Mouse (Mus musculus): ENCODE measurements around the gene Ripor3. TPM values are rescaled to one million over a fixed set of nuclear protein-coding genes. Genes with fewer than 3 reads are reported as not detected.

Gene Ripor3
- polyA plus RNA-seq, 2 experiments from 2014 or later = 0.43 to 0.70 TPM

DNA sequence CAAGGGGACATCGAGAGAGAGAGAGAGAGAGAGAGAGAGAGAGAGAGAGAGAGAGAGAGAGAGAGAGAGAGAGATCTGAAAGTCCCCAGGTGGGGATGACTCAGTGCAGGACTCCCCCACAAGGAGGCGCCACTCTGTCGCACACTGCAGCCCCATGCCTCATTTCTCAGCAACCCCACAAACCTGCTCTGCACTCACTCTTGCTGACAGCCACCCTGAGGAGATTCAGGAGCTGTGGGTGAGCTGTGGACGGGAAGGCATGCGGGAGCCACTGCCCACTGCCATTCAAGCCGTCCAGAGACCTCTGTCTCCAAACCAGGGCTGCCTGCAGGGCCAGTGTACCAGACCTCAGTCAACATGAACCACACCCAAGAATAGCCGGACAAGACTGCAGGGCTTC, 23.7 kb downstream of the Ripor3 start:
- ATAC-seq = peak; percentile 40

DNA sequence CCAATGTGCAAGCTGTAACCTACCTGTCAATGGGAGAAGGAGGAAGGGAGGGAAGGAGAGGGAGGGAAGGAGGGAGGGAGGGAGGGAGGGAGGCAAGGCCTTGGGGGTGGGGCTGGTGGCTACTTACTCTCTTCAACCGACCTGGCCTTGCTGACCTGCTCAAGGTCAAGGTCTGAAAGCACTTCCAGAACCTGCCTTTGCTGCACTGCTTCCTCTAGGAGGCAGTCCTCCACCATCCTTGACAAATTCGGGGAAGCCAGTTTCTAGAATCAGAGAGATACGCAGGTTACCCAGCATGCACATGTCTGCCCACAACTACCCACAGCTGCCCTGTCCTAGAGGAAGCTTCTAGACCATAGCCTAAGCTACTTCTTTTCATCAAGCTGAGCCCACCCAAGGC, 25.5 kb downstream of the Ripor3 start:
- ATAC-seq = no peak

DNA sequence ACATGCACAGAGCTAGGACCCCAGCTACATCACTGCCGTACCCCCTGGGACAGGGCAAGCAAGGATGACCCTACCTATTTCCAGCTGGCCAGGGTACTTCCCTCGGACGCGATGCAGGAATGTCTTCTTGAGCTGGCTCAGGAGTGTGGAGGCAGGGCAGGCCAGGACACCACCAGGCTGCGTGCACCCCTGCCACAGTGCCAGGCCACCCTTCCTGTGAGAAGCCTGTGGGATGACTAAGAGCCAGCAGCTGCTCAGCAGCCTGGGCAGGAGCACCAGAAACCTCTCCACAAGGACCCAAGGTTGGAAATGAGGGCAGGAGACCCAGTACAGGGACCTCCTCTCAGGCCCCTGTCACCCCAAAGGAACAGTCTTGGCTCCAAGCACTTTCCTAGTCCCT, 26.0 kb downstream of the Ripor3 start:
- ATAC-seq = no peak

DNA sequence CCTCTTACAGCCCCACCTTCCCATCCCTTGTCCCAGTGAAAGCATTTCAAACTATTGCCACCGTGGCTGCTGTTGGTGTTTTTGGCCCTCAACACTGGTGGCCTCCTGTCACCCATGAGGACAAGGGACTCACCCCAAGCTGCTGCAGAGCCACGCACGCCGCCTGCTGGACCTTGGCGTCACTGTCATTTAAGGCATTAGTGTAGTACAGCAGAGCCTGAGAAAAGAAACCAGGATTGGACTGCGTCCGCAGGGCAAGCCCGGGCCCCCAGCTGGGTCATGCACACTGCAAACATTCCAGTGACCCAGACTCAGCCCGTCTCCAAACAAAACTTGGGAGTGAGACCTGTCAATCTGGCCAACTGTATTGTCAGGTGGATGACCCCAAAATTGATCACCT, 27.8 kb downstream of the Ripor3 start:
- ATAC-seq = no peak

DNA sequence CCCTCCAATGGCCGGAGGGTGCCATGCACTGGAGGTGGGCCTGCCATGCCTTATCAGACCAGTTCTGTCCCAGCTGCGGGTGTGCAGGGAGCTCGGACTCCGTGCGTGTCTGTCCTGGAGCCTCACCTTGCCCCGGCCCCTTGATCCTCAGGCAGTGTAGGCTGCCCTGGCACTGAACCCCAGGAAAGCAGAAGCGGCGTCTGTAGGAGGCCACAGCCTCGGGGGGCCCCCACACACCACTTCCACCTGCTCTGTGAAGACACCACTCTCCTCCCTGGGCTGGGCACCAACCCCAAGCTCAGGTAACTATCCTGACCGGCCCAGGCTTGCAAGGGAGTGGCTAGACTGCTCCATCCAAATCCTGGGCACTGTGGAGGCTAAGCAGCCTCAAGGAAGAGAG, 30.0 kb downstream of the Ripor3 start:
- ATAC-seq = no peak

DNA sequence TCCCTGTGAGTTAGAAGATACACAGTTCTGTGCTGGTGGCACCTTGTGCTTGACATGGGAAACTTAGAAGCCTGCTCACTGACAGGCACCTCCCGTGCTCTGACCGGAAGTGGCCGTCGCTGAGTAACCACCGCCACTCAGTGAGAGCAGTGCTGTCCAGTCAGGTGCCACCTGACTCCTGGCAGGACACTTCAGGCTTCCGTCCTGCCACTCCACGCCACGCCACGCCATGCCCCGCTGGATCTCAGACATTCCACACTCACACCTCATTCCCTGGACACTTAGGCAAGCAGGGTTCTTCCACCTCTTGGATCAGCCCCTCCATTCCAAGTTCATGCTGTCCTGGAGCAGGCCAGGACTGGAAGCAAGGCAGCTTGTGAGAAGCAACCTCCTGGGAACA, 32.1 kb downstream of the Ripor3 start:
- no peak for ATAC-seq

DNA sequence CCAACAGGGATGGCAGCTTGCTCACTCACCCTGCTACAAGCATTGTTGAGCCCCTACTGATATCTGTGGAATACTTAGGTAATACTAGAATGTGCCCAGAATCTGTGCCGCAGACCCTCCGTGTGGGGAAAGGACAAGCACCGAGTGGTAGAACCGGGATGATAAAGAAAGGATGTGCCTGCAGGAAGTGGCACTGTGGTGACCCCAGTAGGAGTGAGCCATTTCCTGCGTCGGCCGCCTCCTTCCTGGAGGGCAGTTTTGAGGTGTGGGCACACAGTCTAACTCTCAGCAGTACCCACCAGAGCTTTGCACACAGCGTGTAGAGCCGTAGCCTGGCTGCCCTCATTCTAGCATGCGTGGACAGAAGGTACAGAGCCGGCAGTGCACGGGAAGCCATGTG, 34.7 kb downstream of the Ripor3 start:
- peak; percentile 24 for ATAC-seq

DNA sequence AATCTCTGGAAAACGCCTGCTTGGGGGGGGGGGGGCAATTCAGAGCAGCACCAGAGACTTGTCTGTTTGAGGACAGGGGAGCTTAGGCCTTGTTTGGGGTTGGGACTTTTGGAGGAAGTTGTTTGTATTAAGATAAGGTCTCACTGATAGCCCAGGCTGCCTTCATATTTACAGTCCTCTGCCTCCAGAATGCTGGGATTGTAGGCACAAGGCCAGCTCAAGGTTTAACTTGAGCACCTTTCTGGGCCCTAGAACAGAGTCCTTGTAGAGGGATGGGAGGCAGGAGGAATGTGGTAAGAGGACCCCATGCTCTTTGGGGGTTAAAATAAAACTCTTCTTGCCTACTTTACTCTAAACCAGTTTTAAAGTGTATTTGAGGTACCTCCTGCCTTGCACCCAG, 37.6 kb downstream of the Ripor3 start:
- ATAC-seq = no peak

DNA sequence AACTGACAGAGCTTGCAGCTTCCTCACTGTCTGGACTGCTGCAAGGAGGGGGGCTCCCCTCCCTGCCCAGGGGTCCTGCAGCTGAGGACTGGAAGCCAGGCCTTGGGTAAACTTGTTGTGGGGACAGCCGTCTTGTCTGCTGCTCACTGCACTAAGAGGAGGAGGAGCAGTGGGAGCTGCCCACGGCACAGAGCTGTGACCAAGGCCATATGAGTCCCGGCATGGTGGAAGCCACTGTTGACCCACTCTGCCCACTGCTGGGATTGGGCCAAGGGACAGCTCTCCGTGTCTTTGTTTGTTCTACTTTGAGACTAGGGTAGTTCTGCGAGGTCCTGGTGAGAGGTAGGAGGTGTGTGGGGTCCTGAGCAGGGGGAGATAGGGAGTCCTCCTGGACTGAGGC, 38.3 kb downstream of the Ripor3 start:
- ATAC-seq = no peak

DNA sequence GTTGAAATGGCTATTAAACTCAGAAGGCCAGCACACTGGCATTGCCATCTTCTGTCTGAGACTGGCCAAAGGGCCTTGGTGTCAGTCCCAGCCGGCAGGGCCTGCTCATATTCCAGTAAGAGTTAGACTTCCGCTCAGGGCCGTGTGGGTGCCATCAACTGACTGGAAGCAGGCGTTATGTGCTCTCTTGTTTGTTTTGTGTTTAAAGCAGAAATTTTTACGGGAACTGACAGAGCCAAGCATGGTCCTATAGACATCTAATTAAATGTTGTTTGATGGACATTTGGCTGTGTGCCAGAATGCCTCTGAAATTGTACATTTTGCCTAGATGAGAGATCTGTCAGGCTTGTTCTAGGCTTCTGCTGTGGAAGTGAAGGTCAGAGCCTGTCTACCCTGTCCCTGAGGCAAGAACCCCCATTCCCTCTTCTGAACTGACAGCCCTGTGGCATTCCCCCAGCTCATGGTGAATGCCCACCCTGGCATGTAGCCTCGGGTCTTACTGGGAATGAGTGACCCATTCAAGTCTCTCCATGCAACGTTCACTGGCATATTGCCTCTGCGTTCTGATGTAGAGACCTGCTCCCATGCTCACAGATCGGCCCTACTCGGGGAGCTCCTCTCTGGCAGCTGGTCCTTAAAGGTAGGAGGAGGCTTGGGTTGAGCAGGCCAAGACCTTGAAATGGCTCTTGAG, 40.4 kb downstream of the Ripor3 start:
- no peak for ATAC-seq

DNA sequence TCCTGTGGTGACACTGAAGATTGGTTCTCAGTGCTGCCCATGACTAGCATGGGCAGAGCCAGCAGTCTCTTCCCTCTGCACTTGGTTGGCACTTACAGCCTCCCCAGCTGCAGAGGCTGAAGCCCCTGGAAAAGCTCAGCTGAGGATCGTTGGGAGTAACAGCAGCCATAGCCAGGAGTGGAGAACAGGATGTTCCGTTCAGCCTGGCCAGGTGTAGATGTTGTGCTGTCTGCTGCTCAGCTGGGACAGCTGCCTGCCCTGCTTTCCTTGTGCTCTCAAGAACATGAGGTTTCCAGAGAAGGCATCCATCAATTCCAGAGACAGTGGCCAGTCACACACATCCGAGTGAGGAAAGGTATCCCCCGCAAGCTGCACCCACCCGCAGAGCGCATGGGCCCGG, 41.9 kb downstream of the Ripor3 start:
- ATAC-seq = no peak

DNA sequence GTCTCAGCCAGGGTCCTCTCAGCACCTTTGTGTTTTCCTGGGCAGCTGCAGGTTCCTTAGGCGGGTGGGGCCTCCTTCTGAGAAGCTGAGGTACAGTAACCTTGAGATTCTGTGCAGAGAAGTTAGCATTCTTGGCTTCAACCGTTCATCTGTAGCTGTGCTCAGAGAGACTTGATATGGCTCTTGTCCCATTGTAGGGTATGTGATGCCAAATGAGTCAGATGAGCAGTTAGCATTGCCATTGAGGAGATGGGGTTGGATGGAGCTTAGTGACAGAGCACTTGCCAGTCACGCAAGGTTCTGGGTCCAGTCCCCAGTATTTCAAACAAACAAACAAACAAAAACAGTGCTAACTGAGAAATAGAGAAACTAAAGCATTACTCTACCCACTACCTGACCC, 44.5 kb downstream of the Ripor3 start:
- no peak for ATAC-seq

DNA sequence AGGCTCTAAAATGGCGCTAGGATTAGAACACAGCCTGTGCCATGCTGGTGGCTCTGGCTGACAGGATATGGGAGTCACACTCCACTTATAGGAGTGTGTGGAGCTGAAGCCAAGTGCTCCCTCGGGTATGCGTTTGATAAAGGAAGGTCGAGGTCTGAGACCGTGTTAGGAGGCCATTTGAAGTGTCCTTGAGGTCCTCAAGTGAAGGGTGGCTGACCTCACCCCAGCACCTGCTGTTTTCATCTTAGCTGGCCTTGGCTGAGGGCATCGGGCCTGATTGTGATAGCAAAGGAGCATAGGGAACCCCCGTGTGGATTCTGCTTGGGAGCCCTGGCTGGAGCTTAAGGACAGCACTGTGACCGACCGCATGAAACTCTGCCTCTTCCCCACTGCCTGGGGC, 46.1 kb downstream of the Ripor3 start:
- ATAC-seq = no peak

DNA sequence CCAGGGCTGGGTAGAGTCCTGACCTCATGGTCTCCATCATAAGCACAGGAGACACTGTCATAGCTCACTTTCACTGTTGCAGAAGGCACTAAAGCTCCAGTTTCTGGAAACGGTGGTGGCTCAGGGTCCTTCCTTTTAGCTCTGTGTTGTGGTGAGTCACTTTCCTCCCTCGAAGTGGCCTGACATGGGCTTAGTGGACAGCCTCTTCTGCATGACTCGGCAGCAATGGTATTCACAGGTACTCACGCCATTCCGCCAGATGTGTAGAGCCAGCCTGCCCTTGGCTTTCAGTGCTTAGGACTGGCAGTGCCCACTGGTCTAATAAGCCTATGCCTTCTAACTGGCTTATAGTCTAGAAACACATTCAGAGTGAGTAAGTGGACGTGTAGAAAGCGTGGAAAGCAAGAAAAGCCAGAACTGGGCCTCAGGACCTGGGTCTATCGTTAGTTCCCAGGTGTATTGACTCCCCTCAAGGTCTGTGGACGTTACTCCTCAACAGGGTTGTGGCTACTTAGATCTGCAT, 46.6 kb downstream of the Ripor3 start:
- ATAC-seq = no peak

DNA sequence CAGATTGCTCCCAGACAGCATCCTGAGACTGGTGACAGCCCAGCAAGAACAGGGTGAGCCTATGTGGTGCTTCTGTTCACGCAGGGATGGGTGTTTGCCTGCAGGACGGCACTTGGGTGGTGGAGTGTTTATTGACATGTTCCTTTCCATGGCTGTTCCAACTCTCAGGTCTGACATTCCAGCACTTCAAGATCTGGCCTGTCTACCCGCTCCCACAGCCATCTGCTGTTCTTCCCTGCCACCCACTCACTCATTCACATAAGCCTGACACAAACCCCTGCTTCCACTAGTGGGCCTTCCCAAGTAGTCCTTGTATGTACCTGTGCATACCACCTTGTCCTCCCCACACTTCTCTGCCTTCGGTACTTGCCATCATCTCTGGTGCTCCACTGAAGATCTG, 47.2 kb downstream of the Ripor3 start:
- no peak for ATAC-seq

DNA sequence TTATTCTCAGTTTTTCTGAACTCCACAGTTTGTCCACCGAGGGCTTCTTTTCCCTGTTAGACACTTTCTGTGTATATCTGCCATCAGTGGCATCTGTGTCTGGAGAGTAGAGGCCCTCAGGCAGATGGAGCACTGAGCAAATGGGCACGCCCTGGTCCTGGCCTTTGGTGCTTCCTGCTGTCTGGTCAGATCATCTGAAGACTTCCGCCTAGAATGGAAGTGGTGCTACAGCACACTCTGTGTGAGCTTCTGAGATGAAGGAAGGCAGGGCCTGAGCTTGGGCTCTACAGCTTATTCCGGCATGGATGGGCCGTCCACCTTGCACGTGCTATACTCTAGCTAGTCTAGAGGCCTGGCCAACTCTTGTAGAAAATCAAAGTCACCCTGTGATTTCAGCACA, 48.1 kb downstream of the Ripor3 start:
- ATAC-seq = no peak

DNA sequence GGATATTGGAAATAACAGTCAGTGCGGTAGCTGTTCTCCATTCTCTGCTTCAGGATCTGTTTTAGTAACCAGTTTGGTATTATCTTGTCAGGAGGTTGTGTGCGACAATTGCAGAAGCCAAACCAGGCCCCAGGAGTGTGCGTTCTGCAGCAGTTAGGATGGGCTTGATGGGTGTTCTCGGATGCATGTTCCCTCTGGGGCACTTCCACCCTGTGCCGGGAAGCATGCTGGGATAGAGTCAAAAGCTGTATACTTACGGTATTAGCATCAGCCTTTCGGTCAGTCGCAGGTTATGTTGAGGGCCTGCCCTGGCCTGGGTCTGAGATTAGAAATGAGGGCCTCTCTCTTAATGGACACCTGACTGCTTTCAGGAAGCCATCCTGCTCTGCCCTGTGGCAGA, 49.8 kb downstream of the Ripor3 start:
- ATAC-seq = no peak

DNA sequence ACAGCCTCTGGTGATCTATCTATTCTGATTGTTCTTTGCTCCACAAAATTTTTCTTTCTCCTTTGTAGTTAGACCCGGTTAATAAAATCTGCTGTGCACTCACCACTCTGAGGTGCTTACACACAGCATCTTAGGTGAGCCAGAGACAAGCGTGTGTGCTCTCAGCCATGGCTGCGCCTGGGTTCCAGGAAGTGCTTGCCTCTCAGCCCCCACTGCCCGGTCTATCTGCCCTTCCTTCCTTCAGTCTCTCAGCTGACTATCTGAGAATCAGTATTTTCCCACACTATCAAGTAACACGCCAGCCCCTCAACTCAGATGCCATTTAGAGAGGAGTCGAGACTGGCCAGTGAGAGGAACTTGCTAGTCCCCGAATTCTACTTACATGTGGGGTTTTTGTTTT, 50.4 kb downstream of the Ripor3 start:
- peak; percentile 45 for ATAC-seq

DNA sequence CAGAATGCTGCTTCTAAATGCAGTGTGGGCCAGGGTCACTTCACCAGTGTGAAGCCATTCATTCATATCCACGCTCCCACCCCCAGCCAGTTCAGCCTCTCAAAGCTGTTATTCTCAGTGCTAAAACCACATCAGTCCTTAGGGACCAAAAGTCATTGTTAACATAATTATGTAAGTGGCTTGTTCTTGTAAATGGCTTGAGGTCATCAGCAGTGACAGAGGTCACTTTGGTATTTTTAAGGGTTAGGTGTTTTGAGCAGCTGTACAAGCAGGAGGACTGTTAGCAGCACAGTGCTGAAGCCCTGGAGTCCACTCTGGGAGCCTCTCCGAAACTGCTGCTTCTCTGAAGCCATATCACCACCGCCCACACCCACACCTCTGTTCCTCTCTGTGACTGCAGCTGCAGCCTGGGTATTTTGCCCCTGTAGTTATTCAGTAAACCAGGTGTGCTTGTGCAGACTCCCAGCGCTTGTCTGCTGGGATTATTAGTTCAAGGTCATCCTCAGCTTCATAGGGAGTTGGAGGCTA, 51.0 kb downstream of the Ripor3 start:
- peak; percentile 34 for ATAC-seq

DNA sequence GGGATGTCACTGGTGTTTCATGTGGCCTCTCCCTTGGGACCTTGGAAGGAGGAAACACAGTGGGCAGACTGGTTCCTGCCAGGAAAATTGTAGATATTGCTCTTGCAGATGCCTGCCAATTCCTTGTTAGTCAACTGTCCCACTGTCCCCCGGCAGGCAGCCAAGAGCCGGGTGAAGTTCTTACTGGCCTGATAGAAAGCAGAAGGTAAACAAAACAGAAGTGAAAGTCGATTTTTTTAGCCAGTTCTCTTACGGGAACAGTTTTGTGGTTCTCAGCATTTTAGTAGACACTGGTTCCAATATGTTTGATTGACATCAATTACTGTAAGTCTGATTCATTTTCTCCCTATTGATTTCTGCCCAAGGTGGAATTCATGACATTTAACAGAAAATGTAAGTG, 51.6 kb downstream of the Ripor3 start:
- peak; percentile 33 for ATAC-seq

DNA sequence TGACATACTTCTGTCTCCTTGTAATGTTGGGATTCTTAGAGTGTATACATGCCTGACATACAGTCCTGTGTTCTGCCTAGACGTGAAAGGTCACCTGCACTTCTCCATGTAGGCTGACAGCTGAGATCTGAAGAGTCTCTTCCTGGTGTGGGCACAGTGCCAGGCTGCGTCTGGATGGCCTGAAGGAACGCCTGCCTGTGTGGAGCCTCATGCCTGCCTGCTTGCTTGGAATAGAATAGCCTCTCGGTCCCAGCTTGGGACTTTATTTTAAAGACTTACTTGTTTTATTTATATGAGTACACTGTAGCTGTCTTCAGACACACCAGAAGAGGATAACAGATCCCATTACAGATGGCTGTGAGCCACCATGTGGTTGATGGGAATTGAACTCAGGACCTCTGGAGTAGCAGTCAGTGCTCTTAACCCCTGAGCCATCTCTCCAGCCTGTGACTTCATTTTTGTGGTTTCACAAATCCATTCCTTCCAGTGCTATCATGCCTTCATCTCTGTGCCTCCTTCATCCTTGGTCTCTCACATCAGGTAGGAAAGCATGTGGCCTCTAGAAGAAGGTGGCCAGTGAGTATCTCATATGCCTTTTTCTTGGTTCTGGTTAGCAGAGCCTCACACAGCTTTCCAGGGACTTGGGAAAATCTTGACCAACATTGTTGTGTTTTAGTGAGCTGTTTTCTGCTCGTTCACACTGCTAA, 52.2 kb downstream of the Ripor3 start:
- ATAC-seq = no peak

DNA sequence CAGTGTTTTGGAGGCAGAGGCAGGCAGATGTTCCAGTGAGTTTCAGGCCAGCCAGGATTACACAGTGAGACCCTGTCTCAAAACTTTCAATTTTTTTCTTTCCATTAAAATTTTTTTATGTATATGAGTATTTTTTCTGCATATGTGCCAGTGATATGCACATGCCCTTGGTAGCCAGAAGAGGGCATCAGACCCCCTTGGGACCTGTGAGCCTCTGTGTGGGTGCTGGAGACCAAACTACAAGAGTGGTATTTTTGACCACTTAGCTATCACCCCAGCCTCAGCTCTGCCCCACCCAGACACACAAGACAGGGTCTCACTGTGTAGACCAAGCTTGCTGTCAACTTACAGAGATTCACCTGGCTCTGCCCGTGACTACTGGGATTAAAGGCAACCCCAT, 52.9 kb downstream of the Ripor3 start:
- ATAC-seq = no peak

DNA sequence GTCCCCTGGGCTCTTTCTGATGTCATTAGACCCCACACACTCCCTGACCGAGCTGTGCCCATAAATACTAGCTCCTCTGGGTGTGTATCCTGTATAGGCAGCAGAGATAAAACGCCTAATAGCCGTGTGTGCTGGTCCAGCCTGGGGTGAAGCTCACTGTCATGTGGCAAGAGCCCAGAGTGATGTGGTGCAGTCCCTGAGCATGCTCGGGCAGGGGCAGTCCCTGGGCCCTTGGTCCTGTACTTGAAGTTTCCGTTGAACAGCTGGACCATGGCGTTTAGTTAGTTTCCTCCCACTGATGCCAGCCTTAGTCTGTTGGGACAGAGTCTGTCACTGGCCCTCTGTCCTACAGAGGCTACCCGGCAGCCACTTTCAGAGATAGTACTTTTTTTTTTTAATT, 55.5 kb downstream of the Ripor3 start:
- no peak for ATAC-seq

DNA sequence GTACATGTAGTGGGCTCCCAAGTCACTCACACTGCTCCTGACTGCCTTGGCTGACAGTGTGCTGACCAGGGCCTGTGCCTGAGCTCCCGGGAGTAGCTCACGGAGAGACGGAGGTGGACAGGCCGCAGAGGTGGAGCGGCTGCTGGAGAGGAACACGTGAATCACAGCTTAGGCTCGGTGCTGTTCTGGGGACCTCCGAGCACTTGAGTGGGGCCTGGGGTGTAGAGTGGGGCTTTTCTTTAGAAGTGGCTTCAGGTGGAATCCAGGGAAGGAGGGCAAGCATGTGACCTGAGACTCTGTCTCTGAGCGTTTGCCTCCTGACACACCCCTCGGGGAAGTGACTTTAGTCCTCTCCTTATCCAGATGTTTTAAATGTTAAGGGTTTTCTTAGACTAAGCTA, 56.6 kb downstream of the Ripor3 start:
- ATAC-seq = no peak
